Mouse (Mus musculus) cortical plate, adult 2 months (tissue): ENCODE measurements at regions not wholly inside any gene's neighbourhood (a gene's known extent, or its start where the extent isn't known, plus 50 kb on each side); places are given as distances from the start of the nearest gene placed in this dataset.

Source experiments
- CTCF ChIP-seq: fragments of 200-500 bp; IDR thresholded peaks from 2 replicates; pipeline ENCODE4 v1.5.1; 2011; ENCODE audit warnings: mild to moderate bottlenecking, control low read depth, low read length; ENCODE audit not compliant: insufficient read depth; ENCODE audit errors: extremely low read depth
- POLR2A ChIP-seq: fragments of 200-500 bp; IDR thresholded peaks from 2 replicates; pipeline ENCODE4 v1.6.1; 2011; ENCODE audit warnings: mild to moderate bottlenecking, low read length, control low read depth; ENCODE audit not compliant: insufficient read depth; ENCODE audit errors: extremely low read depth

GRCm38 (mm10) chr15:7601540-7601939, 203.3 kb upstream of the Egflam start:
- no peak for TF ChIP-seq CTCF
- no peak for TF ChIP-seq POLR2A
